Mouse (Mus musculus): ENCODE measurements around the gene Lag3. TPM values are rescaled to one million over a fixed set of nuclear protein-coding genes. Genes with fewer than 3 reads are reported as not detected.

Gene Lag3
- total RNA-seq (2022) = 10 to 100 TPM in 2 of 4 experiments, 1 to 10 TPM in 2; 2.4 to 12.6 (median 6.8) TPM

DNA sequence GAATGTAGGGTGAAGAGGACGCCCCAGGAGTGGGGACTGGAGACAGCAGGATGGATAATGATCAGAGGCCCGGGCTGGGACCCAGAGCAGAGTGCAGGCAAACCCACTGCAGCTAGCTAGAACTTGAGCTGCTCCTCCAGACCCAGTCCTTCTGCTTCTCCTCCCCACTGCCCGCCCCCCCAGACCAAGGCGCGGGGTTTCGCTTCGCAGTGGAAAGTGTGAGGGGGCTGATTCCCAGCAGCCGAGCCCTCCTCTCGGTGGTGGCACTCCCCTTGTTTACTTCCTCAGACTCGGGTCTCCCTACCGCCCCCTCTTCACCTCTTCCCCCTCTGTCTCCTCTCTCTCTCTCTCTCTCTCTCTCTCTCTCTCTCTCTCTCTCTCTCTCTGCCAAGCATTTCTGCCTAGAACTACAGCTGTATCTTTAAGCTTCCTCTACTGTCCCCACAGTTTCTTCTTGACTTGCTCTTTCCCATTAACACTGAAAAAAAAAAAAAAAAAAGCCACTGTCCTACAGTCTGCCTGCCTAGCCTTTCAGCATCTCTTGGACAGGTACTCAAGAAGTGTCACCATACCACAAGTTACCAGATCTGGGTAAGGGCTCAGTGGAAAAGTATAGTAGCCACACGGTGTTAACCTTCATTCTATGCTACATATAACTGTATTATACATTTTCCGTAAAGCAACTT is at the start of gene Lag3:
Lag3 (minus strand) TSS at position 173 of the 686 bp plus-strand sequence.
- no peak for DNase-seq (ENCODE audit: low spot score in 2 of 2)

DNA sequence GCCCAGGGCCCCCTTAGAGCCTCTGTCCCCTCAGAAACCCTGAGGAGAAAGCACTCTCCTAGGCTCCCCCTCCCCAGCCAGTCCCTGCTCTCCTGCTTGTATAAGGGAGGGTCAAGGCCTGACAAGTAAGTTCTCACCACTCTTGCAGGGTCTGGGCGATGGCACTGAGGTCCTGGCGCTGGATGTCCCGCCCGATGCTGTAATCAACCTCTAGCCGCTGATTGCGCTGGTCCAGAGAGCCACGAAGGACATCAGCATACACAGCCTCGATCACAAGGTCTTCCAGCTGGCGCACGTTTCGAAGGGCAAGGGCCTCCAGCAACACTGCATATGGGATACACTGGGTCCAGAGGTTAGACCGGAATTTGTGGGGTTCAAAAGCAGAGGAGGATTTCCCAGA is 49.5 kb upstream of the Lag3 start:
- no peak for DNase-seq (ENCODE audit: low spot score in 2 of 2)

DNA sequence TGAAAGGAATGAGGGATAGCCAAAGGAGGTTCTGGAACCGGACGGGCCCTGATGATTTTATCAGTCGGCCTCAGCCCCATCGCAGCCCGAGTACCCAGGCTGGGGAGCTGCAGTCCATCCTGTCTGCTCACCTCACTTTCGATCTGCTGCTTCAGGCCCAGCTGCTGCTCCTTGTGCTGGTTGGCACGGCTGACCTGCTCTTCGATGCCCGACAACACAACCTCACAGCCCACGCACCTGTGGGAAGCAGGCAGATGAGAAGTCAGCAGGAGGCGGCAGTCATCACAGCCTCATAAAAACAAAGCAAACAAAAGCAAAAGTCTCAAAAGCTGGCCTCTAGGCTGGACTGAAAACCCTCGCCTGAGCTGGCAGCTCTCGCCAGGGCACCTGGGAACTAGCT is 48.5 kb upstream of the Lag3 start:
- DNase-seq (ENCODE audit: low spot score in 2 of 2) = no peak

DNA sequence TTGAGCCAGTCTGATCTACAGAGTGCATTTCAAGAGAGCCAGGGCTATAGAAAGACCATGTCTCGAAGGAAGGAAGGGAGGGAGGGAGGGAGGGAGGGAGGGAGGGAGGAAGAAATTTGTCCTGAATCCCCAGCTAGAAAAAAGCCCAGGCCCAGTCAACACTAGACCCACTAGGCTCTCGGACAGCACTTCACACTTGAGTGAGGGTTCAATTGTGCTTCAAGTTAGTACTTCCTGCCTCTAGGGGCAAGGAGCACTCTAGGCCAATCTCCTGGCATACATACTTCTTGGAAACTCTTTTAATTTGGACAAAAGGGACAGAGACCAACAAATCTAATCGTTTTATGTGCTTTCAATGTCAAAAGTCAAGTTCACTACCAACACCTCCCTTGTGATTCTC is 46.6 kb upstream of the Lag3 start:
- no peak for DNase-seq (ENCODE audit: low spot score in 2 of 2)

DNA sequence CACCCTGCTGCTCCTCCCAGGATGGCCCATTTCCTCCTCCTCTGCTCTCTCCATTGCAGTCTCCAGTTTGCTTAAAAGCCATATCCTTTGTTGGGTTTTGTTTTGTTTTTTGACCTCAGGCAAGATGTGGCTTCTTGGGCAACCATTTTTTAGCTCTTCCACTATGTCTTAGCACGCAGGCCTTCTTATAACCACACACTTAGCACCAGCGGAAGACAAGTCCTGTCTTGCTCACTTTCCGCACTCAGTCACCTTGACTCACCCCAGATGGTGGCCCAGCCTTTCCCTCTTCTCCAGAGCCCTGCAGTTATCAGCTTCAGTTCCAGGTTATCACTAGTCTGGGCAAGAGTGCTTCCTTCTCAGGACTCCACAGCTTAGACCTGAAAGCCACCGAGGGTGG is 43.7 kb upstream of the Lag3 start:
- DNase-seq (ENCODE audit: low spot score in 2 of 2) = no peak

DNA sequence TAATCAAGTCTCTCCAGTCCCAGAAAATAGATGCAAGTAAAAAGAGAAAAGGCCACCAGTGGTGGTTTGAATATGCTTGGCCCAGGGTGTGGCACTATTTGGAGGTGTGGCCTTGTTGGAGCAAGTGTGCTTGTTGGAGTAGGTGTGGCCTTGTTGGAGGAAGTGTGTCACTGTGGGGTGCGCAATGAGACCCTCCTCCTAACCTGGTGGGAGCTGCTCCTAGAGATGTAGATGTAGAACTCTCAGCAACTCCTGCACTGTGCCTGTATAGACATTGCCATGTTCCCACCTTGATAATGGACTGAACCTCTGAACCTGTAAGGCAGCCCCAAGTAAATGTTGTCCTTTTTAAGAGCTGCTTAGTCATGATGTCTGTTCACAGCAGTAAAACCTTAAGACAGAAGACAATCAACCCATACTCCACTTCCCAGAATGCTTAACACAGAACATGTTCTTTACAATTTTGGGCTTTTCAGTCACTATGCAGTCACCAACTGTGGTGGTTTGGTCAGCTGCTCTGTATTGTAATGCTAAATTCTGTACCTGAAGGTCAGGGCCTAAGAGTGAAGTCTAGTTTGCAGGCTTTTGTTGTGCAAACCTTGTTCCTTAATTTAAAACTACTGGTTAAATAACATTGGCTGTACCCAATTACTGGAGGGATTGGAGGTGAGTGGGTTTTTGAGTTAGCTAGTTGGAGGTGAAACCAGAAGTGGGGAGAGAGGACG is 42.6 kb upstream of the Lag3 start:
- no peak for DNase-seq (ENCODE audit: low spot score in 2 of 2)

DNA sequence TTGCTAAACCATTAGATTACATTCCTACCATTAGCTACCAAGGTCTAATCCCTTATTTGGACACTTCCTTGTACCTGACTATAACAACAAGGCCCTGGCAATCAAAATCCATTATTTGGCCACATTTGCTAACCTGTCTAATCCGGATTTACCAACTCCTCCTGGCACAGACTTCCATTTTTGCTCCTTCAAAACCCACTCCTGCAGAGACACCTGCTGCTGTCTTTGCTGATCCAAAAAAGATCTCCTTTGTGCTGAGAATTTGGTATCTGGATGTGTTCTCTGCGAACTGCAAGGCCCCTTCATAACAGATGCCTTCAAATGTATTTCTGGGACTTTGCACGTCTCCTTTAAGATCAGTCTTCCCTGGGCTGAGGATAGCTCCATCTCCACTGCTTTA is 32.0 kb upstream of the Lag3 start:
- no peak for DNase-seq (ENCODE audit: low spot score in 2 of 2)

DNA sequence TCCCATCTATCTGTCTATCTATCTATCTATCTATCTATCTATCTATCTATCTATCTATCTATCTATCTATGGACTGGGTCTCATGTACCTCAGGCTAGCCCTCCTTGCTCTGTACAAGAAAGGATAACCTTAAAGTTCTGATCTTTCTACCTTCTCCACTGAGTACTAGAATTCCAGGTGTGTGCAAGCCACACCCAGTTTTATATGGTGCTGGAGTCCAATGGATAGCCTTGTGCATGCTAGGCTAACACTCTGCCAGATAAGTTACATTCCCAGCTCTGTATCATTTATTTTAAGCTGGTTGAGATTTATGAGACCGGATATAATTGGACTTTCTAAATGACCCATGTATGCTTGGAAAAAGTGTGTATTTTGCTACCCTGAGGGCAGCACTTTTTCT is 30.2 kb upstream of the Lag3 start:
- DNase-seq (ENCODE audit: low spot score in 2 of 2) = no peak

DNA sequence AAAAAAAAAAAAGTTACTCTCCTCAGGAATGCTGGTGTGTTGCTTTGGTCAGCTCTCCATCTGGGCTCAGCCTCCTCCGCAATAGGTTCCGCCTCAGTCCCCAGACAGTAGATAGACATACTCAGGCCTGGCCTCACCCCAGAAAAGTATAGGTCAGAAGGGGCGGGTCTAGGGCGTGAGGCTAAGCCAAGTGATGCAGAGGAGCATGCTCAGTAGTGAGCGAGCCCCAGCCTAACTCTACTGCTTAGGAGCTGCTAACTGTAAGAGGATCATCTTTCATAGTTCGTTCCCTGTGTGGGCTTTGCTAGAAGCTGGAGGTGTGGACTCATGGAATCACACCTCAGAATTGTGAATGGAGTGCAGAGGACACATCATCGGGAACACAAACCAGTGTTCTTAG is 27.0 kb upstream of the Lag3 start:
- no peak for DNase-seq (ENCODE audit: low spot score in 2 of 2)

DNA sequence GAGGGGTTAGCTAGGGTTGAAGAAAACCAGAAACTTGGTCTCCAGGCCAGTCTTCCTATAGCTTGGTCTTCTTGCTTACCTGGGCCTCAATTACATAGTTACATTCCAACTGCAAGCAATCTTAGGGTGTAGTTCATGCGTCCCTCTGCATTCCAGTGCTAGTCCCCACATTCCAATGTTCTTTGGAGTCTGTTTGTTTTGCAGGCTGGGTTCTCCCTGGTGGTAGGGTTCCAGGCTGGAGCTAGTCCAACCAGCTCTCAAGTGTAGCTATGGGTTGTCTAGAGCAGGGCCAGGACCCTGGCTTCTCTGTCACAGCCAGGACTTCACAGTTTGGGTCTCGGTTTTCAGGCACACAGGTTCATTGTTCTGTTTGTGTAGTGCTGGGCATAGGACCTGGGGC is 26.0 kb upstream of the Lag3 start:
- DNase-seq (ENCODE audit: low spot score in 2 of 2) = no peak

DNA sequence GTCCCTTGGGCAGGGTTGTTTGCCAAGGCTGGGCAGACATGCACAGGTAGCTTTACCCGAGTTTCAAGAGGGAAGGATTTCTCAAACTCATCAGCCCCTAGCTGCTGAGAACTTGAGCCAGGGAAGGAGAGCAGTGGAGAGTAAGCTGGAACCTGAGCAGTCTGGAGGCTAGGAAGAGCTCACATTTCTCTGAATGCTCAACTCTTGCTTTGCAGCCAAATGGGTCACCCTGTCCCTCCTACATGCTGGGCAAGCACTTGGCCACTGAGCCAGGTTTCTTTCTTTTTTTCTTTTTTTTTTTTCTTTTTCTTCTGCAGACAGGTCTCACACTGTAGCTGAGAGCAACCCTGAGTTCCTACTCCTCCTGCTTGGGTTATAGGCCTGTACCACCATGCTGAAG is 25.2 kb upstream of the Lag3 start:
- DNase-seq (ENCODE audit: low spot score in 2 of 2) = no peak

DNA sequence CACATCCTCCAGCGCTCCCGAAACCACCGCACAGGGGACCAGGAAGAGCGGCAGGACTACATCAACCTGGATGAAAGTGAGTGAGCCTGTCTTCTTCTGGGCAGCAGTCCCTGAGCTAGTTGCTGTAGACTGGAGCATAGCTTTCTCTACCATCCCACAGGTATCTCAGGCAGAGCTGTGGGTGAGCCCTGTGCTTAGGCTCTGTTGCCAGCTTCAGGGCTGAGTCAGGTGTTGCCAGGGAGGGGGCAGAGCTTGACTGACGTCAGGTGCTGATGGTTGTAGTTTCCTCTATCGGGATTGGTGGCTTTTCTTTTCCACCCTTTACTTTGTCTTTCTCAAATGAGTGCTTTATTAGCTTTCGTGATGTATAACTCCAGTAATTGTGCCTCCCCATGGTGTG is 23.2 kb upstream of the Lag3 start:
- no peak for DNase-seq (ENCODE audit: low spot score in 2 of 2)

DNA sequence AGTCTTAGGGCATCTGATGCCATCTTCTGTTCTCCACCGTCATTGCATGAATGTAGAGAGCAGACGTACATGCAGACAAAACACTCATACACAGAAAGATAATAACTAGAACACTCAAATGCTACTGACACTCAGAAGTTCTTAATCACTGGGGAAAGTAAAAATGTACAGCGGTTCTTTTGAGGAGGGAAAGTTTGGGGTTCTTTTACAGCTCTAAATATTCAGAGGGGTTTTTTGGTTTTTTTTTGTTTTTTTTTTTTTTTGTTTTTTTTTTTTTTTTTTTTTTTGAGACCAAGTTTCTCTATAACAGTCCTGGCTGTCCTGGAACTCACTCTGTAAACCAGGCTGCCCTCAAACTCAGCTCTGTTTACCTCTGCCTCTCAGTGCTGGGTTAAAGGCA is 21.6 kb upstream of the Lag3 start:
- no peak for DNase-seq (ENCODE audit: low spot score in 2 of 2)

DNA sequence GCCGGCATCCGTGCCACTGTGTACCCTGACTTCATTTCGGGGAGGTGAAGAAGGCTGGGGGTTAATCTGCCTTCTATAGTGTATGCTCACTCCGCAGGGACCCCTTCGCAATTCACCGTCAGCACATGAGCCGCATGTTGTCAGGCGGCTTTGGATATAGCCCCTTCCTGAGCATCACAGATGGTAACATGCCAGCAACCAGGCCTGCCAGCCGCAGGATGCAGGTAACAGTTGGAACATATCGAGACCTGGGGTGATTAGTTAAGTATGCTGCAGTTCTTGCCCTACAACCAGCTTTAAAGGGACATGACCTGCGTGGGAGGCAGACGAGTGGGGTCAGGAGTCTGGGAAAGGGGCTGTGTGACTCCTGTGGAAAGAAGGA is 20.8 kb upstream of the Lag3 start:
- DNase-seq (ENCODE audit: low spot score in 2 of 2) = no peak

DNA sequence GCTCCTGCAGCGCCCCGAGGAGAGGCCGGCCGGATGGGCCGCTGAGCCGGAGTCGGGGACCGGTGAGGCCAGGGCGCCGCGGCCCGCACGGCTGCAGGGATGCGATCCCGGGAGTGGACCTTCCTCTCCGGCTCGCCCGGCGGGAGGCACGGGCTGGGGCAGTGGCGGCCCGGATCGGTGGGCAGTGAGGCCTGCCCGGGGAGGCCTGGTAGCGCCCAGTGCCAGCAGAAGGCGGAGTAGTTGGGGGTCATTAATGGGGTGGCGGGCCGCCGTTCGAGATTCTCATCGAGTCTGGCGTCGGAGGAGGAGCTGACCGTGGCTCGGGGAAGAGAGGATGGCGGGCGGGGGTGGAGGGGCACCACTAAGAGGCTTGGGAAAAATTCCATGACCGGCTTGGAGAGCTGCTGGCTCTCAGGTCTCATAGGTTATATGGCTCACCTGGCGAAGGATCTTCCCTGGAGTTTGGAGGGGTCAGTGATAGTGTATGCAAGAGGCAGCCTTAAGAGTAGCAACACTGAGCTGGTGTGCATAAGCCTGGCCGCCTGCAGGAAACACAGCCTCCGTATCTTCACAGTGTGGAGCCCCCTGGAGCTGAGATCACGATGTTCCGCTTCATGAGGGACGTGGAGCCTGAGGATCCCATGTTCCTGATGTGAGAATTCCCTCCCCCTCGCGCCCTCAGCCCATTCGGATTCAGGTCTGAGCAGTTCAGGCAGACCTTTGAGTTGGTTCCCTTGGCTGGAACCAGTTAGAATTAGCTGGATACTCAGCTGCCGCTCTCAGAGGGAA is 20.2 kb upstream of the Lag3 start:
- no peak for DNase-seq (ENCODE audit: low spot score in 2 of 2)

DNA sequence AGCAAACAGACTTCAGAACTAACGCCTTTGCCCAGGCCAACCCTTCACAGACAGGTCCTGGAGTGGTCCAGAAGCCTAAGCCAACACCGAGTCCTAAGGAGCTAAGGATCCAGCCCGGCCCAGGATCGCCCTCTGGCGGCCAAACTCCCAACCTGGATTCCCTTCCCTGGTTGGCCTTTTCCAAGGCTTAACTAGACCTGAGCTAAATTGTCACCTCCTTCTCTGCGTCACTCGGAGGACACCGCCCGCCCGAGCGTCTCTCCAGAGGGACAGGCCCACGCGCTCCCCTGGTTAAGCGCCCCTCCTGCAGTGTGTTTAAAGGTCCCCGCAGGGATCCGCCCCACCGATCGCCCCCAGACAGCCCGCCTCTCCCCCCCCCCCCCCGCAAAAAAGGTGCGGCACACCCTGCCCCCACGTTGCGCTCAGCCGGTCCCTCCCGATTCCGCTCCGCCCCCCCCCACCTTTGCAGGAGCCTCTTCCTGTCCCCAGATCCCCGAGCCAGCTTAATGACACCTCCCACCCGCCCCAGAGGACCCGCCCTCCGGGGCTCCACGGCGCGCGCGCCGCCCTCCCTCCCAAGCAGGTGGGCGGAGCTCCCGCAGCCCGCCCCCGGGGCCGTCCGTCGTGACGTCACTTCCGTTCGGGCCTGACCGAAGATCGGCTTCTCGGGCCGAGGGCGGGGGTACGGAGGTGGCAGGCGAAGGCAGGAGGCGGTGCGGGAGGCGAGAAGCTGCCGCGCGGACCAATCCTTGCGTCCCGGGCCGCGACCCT is 19.4 kb upstream of the Lag3 start, which contains the start of gene Mlf2:
Mlf2 (plus strand) TSS at position 633 of the 771 bp plus-strand sequence.
- DNase-seq (ENCODE audit: low spot score in 2 of 2) = peak; percentile 98 to 99

DNA sequence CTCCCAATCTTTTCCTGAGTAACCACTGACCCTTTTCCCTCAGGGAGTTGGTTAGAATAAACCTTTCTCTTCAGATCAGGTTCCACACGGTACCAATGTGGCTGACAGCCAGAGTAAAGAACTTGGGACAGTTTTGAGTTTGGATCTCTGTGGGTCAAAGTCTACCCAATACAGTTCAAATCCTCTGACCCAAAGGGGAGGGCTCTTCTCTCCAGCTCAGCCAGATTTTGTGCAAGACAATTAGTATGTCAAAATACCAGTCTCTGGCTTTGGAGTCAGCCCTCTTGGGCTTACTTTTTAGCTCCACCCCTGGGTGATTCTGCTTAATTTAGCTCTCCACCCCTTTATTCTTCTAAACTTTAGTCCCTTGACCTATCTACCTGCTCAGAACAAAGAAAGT is 18.7 kb upstream of the Lag3 start:
- no peak for DNase-seq (ENCODE audit: low spot score in 2 of 2)

DNA sequence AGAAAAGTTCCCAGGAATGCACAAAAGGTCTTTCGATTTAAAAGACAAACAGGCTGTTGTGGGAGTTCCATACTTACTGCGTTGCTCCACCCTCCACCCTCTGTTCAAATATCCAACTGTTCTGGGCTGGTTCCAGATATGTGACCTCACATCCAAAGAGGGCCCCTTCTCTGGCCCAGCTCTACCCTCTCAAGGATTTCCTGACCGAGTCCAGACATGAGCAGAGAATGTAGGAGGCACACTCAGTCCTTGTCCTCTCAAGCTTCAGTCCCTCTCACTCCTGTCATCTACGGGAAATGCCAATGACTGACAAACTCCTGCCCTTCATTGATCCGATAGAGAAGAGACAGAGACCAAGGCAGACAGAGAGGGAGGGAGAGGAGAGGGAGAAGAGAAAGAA is 14.4 kb upstream of the Lag3 start:
- peak in 1 of 2 experiments; percentile 4 for DNase-seq (ENCODE audit: low spot score in 2 of 2)

DNA sequence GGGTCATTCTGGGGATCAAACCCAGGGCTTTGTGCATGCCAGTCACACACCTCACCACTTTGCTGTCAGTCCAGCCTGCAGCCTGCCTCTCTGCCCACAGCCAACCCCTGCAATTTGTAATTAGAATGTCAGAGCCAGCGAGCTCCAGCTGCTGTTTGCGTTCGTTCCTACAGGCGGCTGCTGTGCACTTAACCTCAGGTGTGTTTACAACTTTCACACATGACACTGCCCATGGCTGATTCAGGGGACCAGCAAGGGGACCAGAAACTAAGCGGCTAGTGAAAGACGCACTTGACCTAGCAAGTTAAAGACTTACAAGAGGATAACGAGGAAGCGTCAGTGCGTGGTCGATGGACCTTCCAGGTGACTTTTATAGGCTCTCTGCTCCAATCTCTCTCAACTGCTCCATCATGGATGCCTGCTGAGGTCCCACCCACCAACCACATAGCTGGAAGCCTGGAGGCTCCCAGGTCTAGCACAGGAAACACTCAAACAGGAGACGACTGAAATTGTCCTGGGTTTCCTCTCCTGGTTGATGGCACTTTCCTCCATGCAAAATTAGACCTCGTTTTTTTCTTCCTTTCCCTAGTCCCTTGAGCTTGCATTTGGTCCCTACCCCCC is 13.8 kb upstream of the Lag3 start:
- DNase-seq (ENCODE audit: low spot score in 2 of 2) = no peak

DNA sequence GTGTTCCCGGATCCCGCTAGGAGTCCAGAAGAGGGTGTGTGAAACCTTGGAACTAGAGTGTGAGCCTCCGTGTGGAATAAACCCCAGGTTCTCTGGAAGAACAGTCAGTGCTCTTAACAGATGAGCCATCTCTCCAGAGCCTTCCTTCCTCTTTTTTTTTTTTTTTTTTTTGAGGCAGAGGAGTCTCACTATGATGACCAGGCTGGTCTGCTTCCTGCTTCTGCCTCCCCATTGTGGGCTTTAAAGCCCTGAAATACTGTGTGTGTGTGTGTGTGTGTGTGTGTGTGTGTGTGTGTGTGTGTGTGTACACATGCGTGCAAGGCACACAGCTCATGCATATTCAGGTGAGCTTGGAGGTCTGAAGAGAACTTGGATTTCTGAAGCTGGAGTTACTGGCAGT is 10.0 kb upstream of the Lag3 start:
- DNase-seq (ENCODE audit: low spot score in 2 of 2) = no peak

All from left cerebral cortex, adult 8-10 months (tissue).